ENCODE assay signal across 27 mouse cellular contexts in the genomic region with DNA sequence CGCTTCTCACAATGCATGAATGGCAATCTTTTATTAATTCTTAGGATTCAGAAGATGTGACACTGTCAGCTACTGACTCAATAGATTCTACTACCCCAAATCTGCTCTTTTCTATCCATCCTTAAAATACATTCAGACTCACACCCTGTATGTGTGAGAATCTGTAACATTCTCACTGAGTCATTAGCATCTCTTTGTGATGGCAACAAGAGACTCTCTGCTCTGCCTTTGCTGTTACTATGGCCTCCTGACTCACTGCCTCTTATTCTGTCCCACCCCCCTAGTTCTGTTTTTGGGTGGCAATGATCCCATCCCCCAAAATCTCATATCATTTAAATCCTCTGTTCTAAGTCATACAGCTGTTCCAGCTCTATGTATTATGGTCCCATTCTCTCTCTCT.
"Had no signal": no experiment of that assay in that cellular context is flagged by ENCODE, and none has a peak within 500 bp of the region (broad histone marks: within the 10 kb centered on the region; RNA-seq: fewer than 3 reads in every experiment).

No protein-coding gene starts in this region.

- H3K4me1 ChIP-seq: heart, embryonic 13.5 days; heart, embryonic 15.5 days; hindbrain, embryonic 13.5 days; hindbrain, embryonic 15.5 days; kidney, embryonic 15.5 days; limb, embryonic 13.5 days; limb, embryonic 15.5 days; liver, embryonic 12.5 days had no signal

- H3K27ac ChIP-seq: heart, adult 2 months; heart, embryonic 13.5 days; heart, embryonic 15.5 days; hindbrain, embryonic 13.5 days; hindbrain, embryonic 15.5 days; hindbrain, postnatal 0 days; kidney, embryonic 15.5 days; kidney, postnatal 0 days; limb, embryonic 13.5 days; limb, embryonic 15.5 days; liver, embryonic 12.5 days; liver, embryonic 14.5 days had no signal

- H3K9ac ChIP-seq: forebrain, postnatal 0 days; heart, embryonic 13.5 days; heart, embryonic 15.5 days; hindbrain, embryonic 13.5 days; hindbrain, embryonic 15.5 days; kidney, embryonic 15.5 days; limb, embryonic 13.5 days; limb, embryonic 15.5 days; liver, embryonic 12.5 days; liver, embryonic 14.5 days had no signal

- H3K4me3 ChIP-seq: heart, adult 2 months; heart, embryonic 13.5 days; heart, embryonic 15.5 days; hindbrain, embryonic 13.5 days; hindbrain, embryonic 15.5 days; kidney, embryonic 15.5 days; limb, embryonic 13.5 days; limb, embryonic 15.5 days; liver, embryonic 12.5 days had no signal

- H3K4me2 ChIP-seq: heart, embryonic 11.5 days; heart, embryonic 13.5 days; heart, embryonic 15.5 days; hindbrain, embryonic 13.5 days; hindbrain, embryonic 15.5 days; kidney, embryonic 15.5 days; limb, embryonic 13.5 days; limb, embryonic 15.5 days; liver, embryonic 12.5 days had no signal

- DNase-seq: forebrain, postnatal 0 days; gastrocnemius, postnatal 14 days; gastrocnemius, postnatal 36 days; heart, adult 2 months; heart, postnatal 14 days; heart, postnatal 36 days; kidney, adult 11 months; kidney, adult 2 months; kidney, adult 9 months; kidney, postnatal 14 days; kidney, postnatal 36 days; layer of hippocampus, adult 9-11 months; layer of hippocampus, postnatal 36 days; left cerebral cortex, postnatal 4 days had no signal

- ATAC-seq: forebrain, postnatal 0 days; hindbrain, postnatal 0 days; intestine, embryonic 16.5 days; liver, embryonic 12.5 days had no signal

- H3K27me3 ChIP-seq: heart, embryonic 13.5 days; heart, embryonic 15.5 days; hindbrain, embryonic 13.5 days; hindbrain, embryonic 15.5 days; kidney, embryonic 15.5 days; limb, embryonic 13.5 days; limb, embryonic 15.5 days; liver, embryonic 12.5 days had no signal

- H3K9me3 ChIP-seq: heart, embryonic 13.5 days; heart, embryonic 15.5 days; hindbrain, embryonic 13.5 days; hindbrain, embryonic 15.5 days; kidney, embryonic 15.5 days; limb, embryonic 13.5 days; limb, embryonic 15.5 days; liver, embryonic 12.5 days had no signal

- H3K36me3 ChIP-seq: heart, embryonic 13.5 days; heart, embryonic 15.5 days; hindbrain, embryonic 13.5 days; hindbrain, embryonic 15.5 days; kidney, embryonic 15.5 days; limb, embryonic 13.5 days; limb, embryonic 15.5 days; liver, embryonic 12.5 days had no signal
